Mouse (Mus musculus) embryonic facial prominence, embryonic 15.5 days (tissue): ENCODE results near the gene Slc36a1. TPM values are rescaled to one million over a fixed set of nuclear protein-coding genes. Genes with fewer than 3 reads are reported as not detected.

Experiments used
- ATAC-seq: fragments of 200-750 bp; cut with Nextera tagmentation; 2 replicates; pipeline ENCODE4 v1.8.0; 2017; ENCODE audit warnings: low read depth, moderate TSS enrichment; ENCODE audit not compliant: insufficient number of reproducible peaks, low FRiP score, low TSS enrichment
- H3K27ac ChIP-seq: fragments of 300-500 bp; sonication (generic); replicated peaks from 2 replicates; pipeline ENCODE4 v1.5.1; 2015; ENCODE audit warnings: mild to moderate bottlenecking, inconsistent platforms
- H3K27me3 ChIP-seq: fragments of 300-500 bp; sonication (generic); 2 replicates; pipeline ENCODE4 v1.6.1; 2015; ENCODE audit warnings: inconsistent platforms
- H3K36me3 ChIP-seq: fragments of 300-500 bp; sonication (generic); 2 replicates; pipeline ENCODE4 v1.6.1; 2015; ENCODE audit warnings: mild to moderate bottlenecking, inconsistent platforms
- H3K4me1 ChIP-seq: fragments of 300-500 bp; sonication (generic); 2 replicates; pipeline ENCODE4 v1.6.1; 2015; ENCODE audit warnings: inconsistent platforms
- H3K4me2 ChIP-seq: fragments of 300-500 bp; sonication (generic); replicated peaks from 2 replicates; pipeline ENCODE4 v1.6.1; 2015; ENCODE audit warnings: mild to moderate bottlenecking, inconsistent platforms
- H3K4me3 ChIP-seq: fragments of 300-500 bp; sonication (generic); replicated peaks from 2 replicates; pipeline ENCODE4 v1.5.1; 2015; ENCODE audit warnings: mild to moderate bottlenecking, inconsistent platforms
- H3K9ac ChIP-seq: fragments of 300-500 bp; sonication (generic); 2 replicates; pipeline ENCODE4 v1.6.1; 2015; ENCODE audit warnings: inconsistent platforms
- H3K9me3 ChIP-seq: fragments of 300-500 bp; sonication (generic); replicated peaks from 2 replicates; pipeline ENCODE4 v1.6.1; 2016; ENCODE audit warnings: inconsistent platforms
- WGBS: fragments of 180-500 bp; shearing (Covaris S2); methylation state at CpG from one replicate; pipeline ENCODE4 v1.1.7; 2015; 5-methylcytosine and 5-hydroxymethylcytosine counted together
- polyA plus RNA-seq: library from polyadenylated mRNA; unstranded; fragments of >200 nt; fragmentation: Nextera tagmentation; extraction: Ambion mirVana; gene quantifications from 2 replicates; pipeline ENCODE4 v1.2.1, GENCODE M21; 2015

The Slc36a1 gene
- 2.0 and 2.8 TPM in 2 replicates for polyA plus RNA-seq

DNA sequence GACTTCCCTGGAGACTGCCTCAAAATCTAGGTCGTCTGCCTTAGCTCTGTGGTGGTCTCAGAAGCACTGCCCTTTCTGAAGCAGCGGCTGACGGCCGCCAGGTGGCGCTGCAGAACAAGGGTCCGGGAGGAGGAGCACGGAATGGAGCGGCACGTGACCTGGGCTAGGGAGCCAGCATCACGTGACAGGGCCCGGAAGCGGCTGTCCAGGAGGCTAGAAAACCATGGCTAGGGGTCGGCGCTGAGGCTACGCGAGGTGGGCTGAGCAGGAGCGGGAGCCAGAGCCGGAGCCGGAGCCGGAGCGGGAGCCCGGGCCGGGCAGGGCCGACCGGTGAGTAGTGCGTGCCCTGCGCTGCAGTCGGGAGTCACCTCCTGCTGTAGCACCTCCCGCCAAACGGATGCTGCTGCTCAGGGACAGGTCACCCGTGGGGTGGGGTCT, at the start of gene Slc36a1:
Gene Slc36a1, plus strand, starts transcription at position 192 of the 438 bp plus-strand sequence.
- H3K27me3 ChIP-seq = no peaks in the 10 kb centered on the region
- H3K4me1 ChIP-seq = peaks cover 17% of the 10 kb centered on the region
- H3K4me2 ChIP-seq = peak within 1 kb of the TSS; percentile 88
- peak; percentile 85 for ATAC-seq
- H3K27ac ChIP-seq = no peak within 1 kb of the TSS
- H3K9me3 ChIP-seq = no peaks in the 10 kb centered on the region
- H3K9ac ChIP-seq = peak within 1 kb of the TSS; percentile 77
- H3K4me3 ChIP-seq = peak within 1 kb of the TSS; percentile 75
- no peaks in the 10 kb centered on the region for H3K36me3 ChIP-seq
- 0% methylated on average over 31 of the region's 31 CpGs for WGBS

DNA sequence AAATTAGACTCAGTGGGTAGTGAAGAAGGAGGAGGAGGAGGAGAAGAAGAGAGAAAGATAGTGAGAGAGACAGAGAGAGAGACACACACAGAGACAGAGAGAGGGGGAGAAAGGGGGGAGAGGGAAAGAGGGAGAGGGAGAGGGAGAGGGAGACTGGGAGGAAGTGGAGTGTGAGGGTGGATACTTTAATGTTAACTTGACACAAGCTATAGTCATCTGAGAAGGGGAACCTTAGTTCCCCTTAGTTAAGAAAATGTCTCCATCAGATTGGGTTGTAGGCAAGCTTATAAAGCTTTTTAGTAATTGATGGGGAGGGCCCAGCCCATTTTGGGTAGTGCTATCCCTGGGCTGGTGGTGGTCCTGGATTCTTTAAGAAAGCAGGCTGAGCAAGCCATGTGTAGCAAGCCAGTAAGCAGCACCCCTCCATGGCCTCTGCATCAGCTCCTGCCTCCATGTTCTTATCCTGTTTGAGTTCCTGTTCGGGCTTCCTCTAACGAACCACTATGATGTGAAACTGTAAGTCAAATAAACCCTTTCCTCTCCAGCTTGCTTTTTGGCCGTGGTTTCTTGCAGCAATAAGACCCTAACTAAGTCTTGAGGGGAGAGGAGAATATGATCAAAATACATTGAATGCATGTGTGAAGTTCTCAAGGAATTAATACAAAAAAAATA, 49.6 kb upstream of the Slc36a1 start:
- Histone ChIP-seq H3K4me1 (no peaks in the 10 kb centered on the region), H3K27me3 (no peaks in the 10 kb centered on the region)

GRCm38 (mm10) chr11:55155070-55155421, 49.1 kb upstream of the Slc36a1 start:
- 72% methylated on average over 6 of the region's 6 CpGs for WGBS
- Histone ChIP-seq H3K27ac (no peak overlapping the region), H3K9ac (no peak overlapping the region), H3K4me3 (no peak overlapping the region), H3K9me3 (no peaks in the 10 kb centered on the region), H3K4me2 (no peak overlapping the region), H3K4me1 (no peaks in the 10 kb centered on the region), H3K36me3 (no peaks in the 10 kb centered on the region), H3K27me3 (no peaks in the 10 kb centered on the region)
- ATAC-seq = no peak

More for the DNA sequence above, 49.6 kb upstream of the Slc36a1 start:
- Histone ChIP-seq H3K4me3 (no peak overlapping the region), H3K9ac (no peak overlapping the region), H3K9me3 (no peaks in the 10 kb centered on the region), H3K36me3 (no peaks in the 10 kb centered on the region), H3K4me2 (no peak overlapping the region), H3K27ac (no peak overlapping the region)
- ATAC-seq = no peak
- WGBS = 57% methylated on average over 3 of the region's 3 CpGs

DNA sequence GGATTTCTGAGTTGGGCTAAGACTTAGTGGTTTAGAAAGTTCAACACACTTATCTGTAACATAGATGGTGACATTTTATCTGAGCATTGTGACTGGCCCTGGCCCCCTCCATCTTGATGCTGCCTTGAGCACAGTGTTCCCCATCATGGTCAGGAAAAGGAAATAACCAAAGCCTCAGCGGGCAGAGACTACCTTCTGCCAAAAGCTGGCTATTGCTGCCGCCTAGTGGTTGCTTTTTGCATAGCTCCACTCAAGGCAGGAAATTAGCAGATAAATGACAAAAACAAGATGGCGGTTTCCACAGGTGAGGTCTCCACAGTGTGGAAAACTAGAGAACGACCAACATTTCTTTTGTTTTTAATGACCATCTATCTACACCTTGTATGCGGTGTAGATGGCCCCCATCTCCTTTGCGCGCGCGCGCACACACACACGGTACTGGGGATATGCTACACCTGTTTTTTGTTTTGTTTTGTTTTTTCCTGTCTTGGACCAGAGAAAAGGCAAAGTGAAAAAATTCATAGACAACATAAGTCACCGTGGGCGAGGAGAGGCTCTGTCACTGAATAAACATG, 45.3 kb upstream of the Slc36a1 start:
- no peak for ATAC-seq
- Histone ChIP-seq H3K27me3 (no peaks in the 10 kb centered on the region), H3K27ac (no peak overlapping the region), H3K4me3 (no peak overlapping the region), H3K36me3 (no peaks in the 10 kb centered on the region), H3K4me2 (no peak overlapping the region), H3K9ac (no peak overlapping the region), H3K9me3 (no peaks in the 10 kb centered on the region), H3K4me1 (no peaks in the 10 kb centered on the region)
- WGBS = 52% methylated on average over 13 of the region's 13 CpGs

GRCm38 (mm10) chr11:55162670-55163069, 41.5 kb upstream of the Slc36a1 start:
- H3K9ac ChIP-seq = no peak overlapping the region
- no peaks in the 10 kb centered on the region for H3K4me1 ChIP-seq
- 44% methylated on average over 9 of the region's 9 CpGs for WGBS
- no peak overlapping the region for H3K4me2 ChIP-seq
- no peak for ATAC-seq
- no peaks in the 10 kb centered on the region for H3K9me3 ChIP-seq
- H3K36me3 ChIP-seq = no peaks in the 10 kb centered on the region
- no peak overlapping the region for H3K27ac ChIP-seq
- no peaks in the 10 kb centered on the region for H3K27me3 ChIP-seq
- H3K4me3 ChIP-seq = no peak overlapping the region

- ATAC-seq = no peak
- Histone ChIP-seq H3K36me3 (no peaks in the 10 kb centered on the region), H3K4me1 (no peaks in the 10 kb centered on the region), H3K4me3 (no peak overlapping the region), H3K27ac (no peak overlapping the region), H3K9me3 (no peaks in the 10 kb centered on the region), H3K9ac (no peak overlapping the region), H3K4me2 (no peak overlapping the region), H3K27me3 (no peaks in the 10 kb centered on the region)
- 44% methylated on average over 3 of the region's 3 CpGs for WGBS
These were observed 39.4 kb upstream of the Slc36a1 start for GRCm38 (mm10) chr11:55164723-55165122.

- no peak overlapping the region for H3K4me3 ChIP-seq
- H3K9me3 ChIP-seq = no peaks in the 10 kb centered on the region
- H3K4me2 ChIP-seq = no peak overlapping the region
- ATAC-seq = no peak
- no peaks in the 10 kb centered on the region for H3K36me3 ChIP-seq
- 86% methylated on average over 7 of the region's 7 CpGs for WGBS
- no peaks in the 10 kb centered on the region for H3K4me1 ChIP-seq
- no peak overlapping the region for H3K27ac ChIP-seq
- no peak overlapping the region for H3K9ac ChIP-seq
- H3K27me3 ChIP-seq = no peaks in the 10 kb centered on the region
These were observed 38.4 kb upstream of the Slc36a1 start for GRCm38 (mm10) chr11:55165748-55166147.

DNA sequence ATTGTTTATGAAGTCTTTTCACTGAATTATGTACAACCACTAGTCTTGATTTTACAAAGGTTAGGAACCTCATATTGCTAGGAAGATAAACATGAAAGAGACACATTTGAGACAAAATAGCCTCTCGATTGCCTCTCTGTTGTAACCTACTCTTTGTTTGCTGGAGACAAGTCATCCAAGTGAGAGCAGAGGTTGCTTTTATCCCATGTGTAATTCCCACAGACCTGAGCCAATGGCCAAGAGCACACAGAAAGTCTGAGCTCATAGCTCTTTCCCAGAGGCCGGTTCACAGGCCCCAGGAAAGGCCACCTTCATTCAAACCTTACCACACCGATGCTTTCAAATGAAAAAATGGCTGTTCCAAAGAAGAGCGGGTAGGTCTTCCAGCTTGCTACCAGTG, 35.6 kb upstream of the Slc36a1 start:
- no peak overlapping the region for H3K4me2 ChIP-seq
- no peak overlapping the region for H3K9ac ChIP-seq
- H3K27ac ChIP-seq = no peak overlapping the region
- H3K4me3 ChIP-seq = no peak overlapping the region
- ATAC-seq = no peak
- H3K36me3 ChIP-seq = no peaks in the 10 kb centered on the region
- H3K4me1 ChIP-seq = no peaks in the 10 kb centered on the region
- 83% methylated on average over 4 of the region's 4 CpGs for WGBS
- H3K9me3 ChIP-seq = no peaks in the 10 kb centered on the region
- H3K27me3 ChIP-seq = no peaks in the 10 kb centered on the region

DNA sequence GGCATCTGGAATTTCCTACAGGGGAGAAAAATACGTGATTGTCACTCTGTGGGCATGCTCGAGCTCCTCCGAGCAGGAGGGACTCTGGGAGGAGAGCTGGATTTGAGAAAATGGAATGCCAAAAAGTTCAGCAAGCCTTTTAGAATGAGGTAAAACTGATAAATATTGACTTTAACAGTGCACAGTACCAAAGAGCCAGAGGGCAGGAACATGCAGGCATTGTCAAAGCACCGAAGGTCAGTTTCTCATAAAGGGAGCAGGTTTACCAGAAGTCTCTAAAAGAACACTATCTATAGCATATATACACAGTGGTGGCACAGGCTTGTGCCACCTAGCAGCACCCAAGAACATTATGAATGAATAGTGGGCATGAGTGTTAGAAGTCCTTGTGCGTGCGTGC, 35.2 kb upstream of the Slc36a1 start:
- Histone ChIP-seq H3K4me1 (no peaks in the 10 kb centered on the region), H3K4me2 (no peak overlapping the region), H3K27ac (no peak overlapping the region), H3K9me3 (no peaks in the 10 kb centered on the region), H3K4me3 (no peak overlapping the region), H3K36me3 (no peaks in the 10 kb centered on the region), H3K9ac (no peak overlapping the region), H3K27me3 (no peaks in the 10 kb centered on the region)
- 80% methylated on average over 6 of the region's 6 CpGs for WGBS
- ATAC-seq = no peak

DNA sequence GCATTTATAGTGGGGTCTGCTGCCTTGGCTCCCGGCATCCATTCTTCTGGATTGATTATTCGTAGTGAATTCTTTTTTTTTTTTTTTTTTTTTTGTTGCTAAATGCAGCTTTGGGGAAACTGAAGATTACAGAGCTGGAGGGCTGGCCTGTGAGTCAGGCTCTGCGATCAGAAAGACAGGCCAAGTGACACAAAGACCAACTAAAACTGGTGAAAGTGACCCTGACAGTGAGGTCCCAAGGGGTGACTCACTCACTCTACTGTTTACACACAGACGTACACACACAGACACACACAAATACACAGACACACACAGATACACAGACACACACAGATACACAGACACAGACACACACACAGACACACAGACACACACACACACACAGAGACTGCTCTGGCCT, 33.6 kb upstream of the Slc36a1 start:
- Histone ChIP-seq H3K4me2 (no peak overlapping the region), H3K36me3 (no peaks in the 10 kb centered on the region), H3K4me3 (no peak overlapping the region), H3K27me3 (no peaks in the 10 kb centered on the region), H3K9ac (no peak overlapping the region), H3K4me1 (no peaks in the 10 kb centered on the region), H3K9me3 (no peaks in the 10 kb centered on the region), H3K27ac (no peak overlapping the region)
- ATAC-seq = no peak
- WGBS = 72% methylated on average over 4 of the region's 4 CpGs

GRCm38 (mm10) chr11:55178830-55179229, 25.3 kb upstream of the Slc36a1 start:
- Histone ChIP-seq H3K36me3 (no peaks in the 10 kb centered on the region), H3K9ac (no peak overlapping the region), H3K27me3 (no peaks in the 10 kb centered on the region), H3K4me1 (no peaks in the 10 kb centered on the region), H3K4me2 (no peak overlapping the region), H3K9me3 (no peaks in the 10 kb centered on the region), H3K4me3 (no peak overlapping the region), H3K27ac (no peak overlapping the region)
- ATAC-seq = no peak
- WGBS = 78% methylated on average over 4 of the region's 4 CpGs

DNA sequence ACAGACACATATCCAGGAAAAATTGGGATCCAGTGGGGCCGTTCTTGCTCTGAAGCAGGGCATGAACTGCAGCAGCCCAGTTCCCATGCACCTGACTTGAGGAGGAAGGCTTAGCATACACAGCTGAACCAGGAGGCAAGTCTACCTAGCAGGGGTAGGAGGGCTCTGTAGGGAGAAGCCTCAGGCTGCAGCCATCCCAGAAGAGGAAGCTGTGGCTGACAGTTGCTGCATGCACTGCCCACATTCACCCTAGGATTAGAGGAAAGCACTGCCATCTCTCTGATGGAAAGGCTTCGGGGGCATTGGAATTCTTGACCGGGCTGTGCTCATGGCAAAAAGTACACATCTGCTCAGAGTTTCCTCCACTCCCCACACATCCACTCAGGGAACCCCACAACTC, 24.3 kb upstream of the Slc36a1 start:
- Histone ChIP-seq H3K4me3 (no peak overlapping the region), H3K4me1 (no peaks in the 10 kb centered on the region), H3K27me3 (no peaks in the 10 kb centered on the region), H3K27ac (no peak overlapping the region), H3K36me3 (no peaks in the 10 kb centered on the region), H3K4me2 (no peak overlapping the region), H3K9me3 (no peaks in the 10 kb centered on the region), H3K9ac (no peak overlapping the region)
- WGBS = 90% methylated on average over 3 of the region's 3 CpGs
- no peak for ATAC-seq
